Mouse (Mus musculus) heart, embryonic 10.5 days (tissue): ENCODE data around the gene Mfap1b. TPM values are rescaled to one million over a fixed set of nuclear protein-coding genes. Genes with fewer than 3 reads are reported as not detected.

Experiments
- DNase-seq: peaks from one replicate; pipeline ENCODE4 v3.0.0-alpha.2; 2017; ENCODE audit warnings: low spot score
- H3K27ac ChIP-seq: fragments of 300-500 bp; sonication (generic); 2 replicates; pipeline ENCODE4 v1.5.1; 2016; ENCODE audit warnings: mild to moderate bottlenecking
- H3K27me3 ChIP-seq: fragments of 300-500 bp; sonication (generic); 2 replicates; pipeline ENCODE4 v1.6.1; 2016; ENCODE audit warnings: mild to moderate bottlenecking; ENCODE audit not compliant: poor library complexity, insufficient read depth, severe bottlenecking
- H3K36me3 ChIP-seq: fragments of 300-500 bp; sonication (generic); 2 replicates; pipeline ENCODE4 v1.6.1; 2016; ENCODE audit warnings: mild to moderate bottlenecking, moderate library complexity
- H3K4me1 ChIP-seq: fragments of 300-500 bp; sonication (generic); 2 replicates; pipeline ENCODE4 v1.6.1; 2016; ENCODE audit warnings: mild to moderate bottlenecking
- H3K4me3 ChIP-seq: fragments of 300-500 bp; sonication (generic); 2 replicates; pipeline ENCODE4 v1.5.1; 2016; ENCODE audit warnings: mild to moderate bottlenecking, moderate library complexity
- H3K9me3 ChIP-seq: fragments of 300-500 bp; sonication (generic); 2 replicates; pipeline ENCODE4 v1.6.1; 2016; ENCODE audit warnings: mild to moderate bottlenecking, moderate library complexity
- WGBS: fragments of 180-500 bp; shearing (Covaris S2); methylation state at CpG from one replicate; pipeline ENCODE4 v1.1.7; 2016; 5-methylcytosine and 5-hydroxymethylcytosine counted together
- polyA plus RNA-seq: library from polyadenylated mRNA; unstranded; fragments of >200 nt; fragmentation: Nextera tagmentation; extraction: Ambion mirVana; gene quantifications from 2 replicates; pipeline ENCODE4 v1.2.1, GENCODE M21; 2016

The Mfap1b gene
- polyA plus RNA-seq, 1 experiment from 2014 or later: 49.3 TPM

DNA sequence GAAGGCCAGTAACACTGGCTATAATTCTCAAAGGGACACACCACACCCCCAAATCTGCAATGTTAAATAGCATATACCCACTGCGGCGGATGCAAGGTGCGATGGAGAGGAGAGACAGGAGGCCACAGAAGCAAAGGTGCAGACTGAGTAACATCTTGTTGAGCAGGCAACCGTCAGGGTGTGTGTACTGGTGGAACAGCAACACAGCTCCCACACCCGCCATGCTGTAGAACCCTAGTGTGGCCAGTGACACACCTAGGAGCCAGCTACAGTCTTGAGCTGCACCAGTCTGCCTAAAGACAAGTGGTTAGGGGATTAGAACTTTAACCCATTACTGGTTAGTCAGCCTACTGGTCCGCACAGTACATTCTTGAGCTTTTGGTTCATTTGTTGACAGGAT lies 19.9 kb downstream of the Mfap1b start:
- no peaks in the 10 kb centered on the region for H3K9me3 ChIP-seq
- H3K36me3 ChIP-seq: peaks cover 43% of the 10 kb centered on the region
- 83% methylated on average over 6 of the region's 6 CpGs for WGBS
- peak overlapping the region; percentile 6; the same call in 1 of the 2 replicates for H3K27ac ChIP-seq
- H3K4me1 ChIP-seq: peaks cover 49% of the 10 kb centered on the region
- H3K27me3 ChIP-seq: no peaks in the 10 kb centered on the region
- no peak overlapping the region for H3K4me3 ChIP-seq
- no peak for DNase-seq

DNA sequence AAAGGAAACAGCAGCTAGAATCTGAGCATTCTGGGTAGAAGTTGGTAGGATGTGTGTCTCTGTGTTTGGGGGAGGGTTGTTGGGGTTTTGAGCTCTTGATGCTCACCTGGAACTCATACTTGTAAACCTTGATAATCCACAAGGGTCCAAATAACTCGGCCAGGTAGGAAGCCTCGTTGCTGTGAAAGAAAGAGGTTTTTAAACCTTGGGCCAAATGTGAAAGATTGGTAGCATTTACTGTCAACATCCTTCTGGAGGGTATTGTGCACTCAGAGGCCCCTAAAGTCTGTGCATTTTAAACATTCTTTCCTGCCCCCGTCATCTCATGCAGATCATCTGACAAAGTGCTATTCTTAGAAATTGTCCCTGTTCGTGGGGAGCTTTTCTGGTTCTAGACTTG lies 20.9 kb downstream of the Mfap1b start, which contains the start of gene Hypk:
Hypk (plus strand) TSS at position 301 of the 400 bp plus-strand sequence.
- WGBS: 62% methylated on average over 4 of the region's 4 CpGs
- DNase-seq: no peak
- Histone ChIP-seq H3K27me3 (no peaks in the 10 kb centered on the region), H3K36me3 (peaks cover 36% of the 10 kb centered on the region), H3K4me3 (peak within 1 kb of the TSS; percentile 22; the same call in 1 of the 2 replicates), H3K27ac (peak within 1 kb of the TSS; percentile 49), H3K9me3 (no peaks in the 10 kb centered on the region), H3K4me1 (peaks cover 51% of the 10 kb centered on the region)

DNA sequence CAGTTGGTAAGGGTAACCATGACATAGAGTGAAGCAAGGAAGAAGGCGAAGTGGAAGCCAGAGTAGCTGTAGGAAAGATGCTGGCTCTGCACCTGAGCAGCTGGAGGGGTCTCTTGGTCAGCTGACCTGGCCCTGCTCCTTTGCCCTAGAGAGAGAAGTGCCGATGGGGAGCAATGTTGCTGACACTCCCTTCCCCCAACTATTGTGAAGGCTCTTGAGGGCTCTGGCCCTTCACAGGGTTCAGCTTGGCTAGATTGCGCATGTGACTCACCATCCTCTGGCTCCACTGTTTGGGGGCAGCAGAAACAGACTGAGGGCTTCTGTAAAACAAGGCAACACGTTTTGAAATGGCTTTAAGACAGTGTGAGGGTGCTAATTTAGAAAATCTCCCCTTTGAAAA lies 21.5 kb downstream of the Mfap1b start:
- peak overlapping the region; percentile 49; the same call in 1 of the 2 replicates for H3K27ac ChIP-seq
- H3K36me3 ChIP-seq: peaks cover 34% of the 10 kb centered on the region
- H3K9me3 ChIP-seq: no peaks in the 10 kb centered on the region
- 0 out of 2 replicates have a peak overlapping the region, but pooled peaks have one; percentile 22 for H3K4me3 ChIP-seq
- 68% methylated on average over 4 of the region's 4 CpGs for WGBS
- no peaks in the 10 kb centered on the region for H3K27me3 ChIP-seq
- H3K4me1 ChIP-seq: peaks cover 50% of the 10 kb centered on the region
- DNase-seq: no peak

DNA sequence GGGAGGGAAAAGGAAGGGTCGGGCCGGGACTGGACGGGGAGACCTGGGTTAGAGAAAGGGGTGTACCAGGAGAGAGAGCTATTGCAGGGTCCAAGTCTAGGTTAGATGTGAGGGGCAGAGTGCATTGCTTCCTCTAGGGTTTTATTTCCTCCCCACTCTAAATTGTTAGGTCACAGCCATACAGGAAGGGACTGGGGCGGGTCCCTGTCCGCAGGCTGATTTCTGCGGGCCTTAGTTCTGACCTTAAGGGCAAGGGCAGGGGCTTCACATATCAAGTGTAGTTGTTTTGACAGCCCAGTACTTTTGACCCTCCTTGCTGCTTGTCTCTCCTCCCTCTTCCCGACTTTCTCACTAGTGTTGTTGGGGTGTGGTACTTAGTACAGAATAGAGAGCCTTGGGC lies 23.8 kb downstream of the Mfap1b start:
- 0% methylated on average over 7 of the region's 7 CpGs for WGBS
- peak overlapping the region; percentile 98 for H3K4me3 ChIP-seq
- peak overlapping the region; percentile 99 for H3K27ac ChIP-seq
- H3K36me3 ChIP-seq: peaks cover 34% of the 10 kb centered on the region
- no peaks in the 10 kb centered on the region for H3K27me3 ChIP-seq
- H3K4me1 ChIP-seq: peaks cover 41% of the 10 kb centered on the region
- DNase-seq: peak; percentile 77
- no peaks in the 10 kb centered on the region for H3K9me3 ChIP-seq

DNA sequence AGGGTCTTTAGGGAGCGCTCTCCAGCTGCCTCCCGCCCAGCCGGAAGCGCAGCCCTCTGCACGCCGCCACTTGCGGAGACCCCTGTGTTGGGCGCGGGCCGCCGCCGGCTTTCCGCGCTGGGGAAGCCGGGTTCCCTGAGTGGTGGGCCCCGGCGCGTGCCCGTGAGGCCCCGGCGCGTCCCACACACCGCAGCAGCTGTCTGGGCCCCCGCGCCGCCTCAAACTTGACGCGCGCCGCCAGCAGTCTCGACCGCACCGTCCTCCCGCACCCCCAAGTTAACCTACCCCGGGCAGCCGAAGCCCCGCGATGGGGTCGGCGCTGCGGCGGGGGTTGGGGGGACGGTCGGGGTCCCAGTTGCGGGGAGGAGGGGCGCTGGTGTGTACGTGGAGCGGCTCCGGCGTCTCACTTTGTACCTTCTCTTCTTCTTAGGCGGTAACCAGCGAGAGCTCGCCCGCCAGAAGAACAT lies 24.3 kb downstream of the Mfap1b start:
- Histone ChIP-seq H3K27me3 (no peaks in the 10 kb centered on the region), H3K36me3 (peaks cover 34% of the 10 kb centered on the region), H3K4me1 (peaks cover 41% of the 10 kb centered on the region), H3K9me3 (no peaks in the 10 kb centered on the region), H3K4me3 (peak overlapping the region; percentile 98), H3K27ac (peak overlapping the region; percentile 99)
- WGBS: under 1% methylated on average over 54 of the region's 54 CpGs
- DNase-seq: peak; percentile 84

DNA sequence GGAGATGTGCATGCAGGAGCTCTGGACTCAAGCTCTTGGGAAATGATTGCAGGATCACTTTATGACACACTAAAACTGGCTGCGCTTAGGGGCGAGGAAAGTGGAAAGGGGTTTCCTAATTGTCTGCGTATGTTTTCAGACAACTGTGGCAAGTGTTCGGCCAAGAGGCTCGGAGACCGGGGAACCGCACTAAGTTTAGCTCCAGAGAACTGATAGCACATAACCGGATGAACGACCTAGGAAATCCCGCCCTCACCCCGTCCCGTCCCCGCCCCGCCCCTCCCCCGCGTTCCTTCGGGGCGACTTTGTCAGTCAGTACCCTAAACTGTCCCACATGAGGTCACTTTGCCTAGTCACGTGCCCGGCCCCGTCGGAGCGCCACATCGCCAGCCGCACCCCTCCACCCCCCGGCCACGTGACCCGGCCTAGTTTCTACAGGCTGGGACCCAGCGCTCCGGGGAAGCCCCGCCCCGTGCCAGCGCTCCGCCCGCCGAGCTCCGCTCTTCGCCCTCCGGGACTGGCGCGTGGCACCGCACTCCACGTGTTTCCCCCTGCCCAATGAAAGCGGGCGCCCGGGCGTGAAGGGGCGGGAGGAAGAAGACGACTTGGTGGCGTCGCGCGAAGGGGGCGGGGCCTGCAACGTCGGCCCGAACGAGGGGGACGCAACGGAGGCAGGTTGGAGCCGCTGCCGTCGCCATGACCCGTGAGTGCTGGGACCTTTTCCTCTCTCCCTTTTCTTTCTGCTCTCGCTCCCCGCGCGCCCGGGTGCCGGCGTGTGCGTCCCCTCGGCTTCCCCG lies 24.9 kb downstream of the Mfap1b start, which contains the start of gene Serf2:
Serf2 (plus strand) TSS at position 457 of the 797 bp plus-strand sequence.
- Histone ChIP-seq H3K27ac (peak within 1 kb of the TSS; percentile 99), H3K9me3 (no peaks in the 10 kb centered on the region), H3K27me3 (no peaks in the 10 kb centered on the region), H3K4me1 (peaks cover 40% of the 10 kb centered on the region), H3K36me3 (peaks cover 31% of the 10 kb centered on the region), H3K4me3 (peak within 1 kb of the TSS; percentile 98)
- under 1% methylated on average over 70 of the region's 74 CpGs for WGBS
- DNase-seq: peak; percentile 100

DNA sequence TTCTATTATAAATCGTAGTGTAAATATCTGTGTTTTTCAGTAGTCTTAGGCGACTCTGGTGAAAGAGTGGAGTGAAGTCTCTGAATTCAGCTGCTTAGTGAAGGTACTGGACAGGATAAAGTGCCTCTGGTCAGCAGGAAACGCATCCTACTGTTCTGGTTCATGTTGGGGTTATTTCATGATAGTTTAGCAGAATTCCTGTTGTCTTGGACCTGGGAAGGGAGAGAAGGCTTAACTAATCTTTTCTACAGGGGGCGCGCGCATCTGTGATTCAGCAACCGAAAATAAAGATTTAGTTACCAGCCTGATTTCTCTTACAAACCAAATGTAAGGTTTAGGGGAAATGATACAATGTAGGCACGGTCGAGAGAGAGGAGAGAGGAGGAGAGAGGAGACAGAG lies 25.7 kb downstream of the Mfap1b start:
- no peaks in the 10 kb centered on the region for H3K9me3 ChIP-seq
- peak; percentile 74 for DNase-seq
- WGBS: 17% methylated on average over 9 of the region's 9 CpGs
- peaks cover 34% of the 10 kb centered on the region for H3K4me1 ChIP-seq
- H3K27me3 ChIP-seq: no peaks in the 10 kb centered on the region
- peaks cover 23% of the 10 kb centered on the region for H3K36me3 ChIP-seq
- peak overlapping the region; percentile 99 for H3K27ac ChIP-seq
- peak overlapping the region; percentile 98 for H3K4me3 ChIP-seq

DNA sequence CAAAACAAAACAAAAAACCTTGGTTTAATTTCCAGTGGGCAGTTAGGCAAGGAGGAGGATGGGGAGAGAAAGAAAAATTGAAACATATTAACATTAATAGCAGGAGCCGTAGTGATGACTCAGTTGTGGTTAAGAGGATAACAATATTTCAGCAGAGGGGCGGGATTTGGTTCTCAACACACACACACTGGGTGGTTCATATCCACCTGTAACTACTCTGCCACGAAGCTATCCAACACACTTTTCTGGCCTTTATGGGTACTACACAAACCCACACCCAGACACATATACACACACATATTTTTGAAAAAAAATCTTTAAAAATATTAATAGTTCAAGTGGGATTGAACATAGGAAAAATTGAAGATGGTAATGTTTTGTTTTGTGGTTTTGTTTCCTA lies 26.9 kb downstream of the Mfap1b start:
- 85% methylated on average over 3 of the region's 3 CpGs for WGBS
- Histone ChIP-seq H3K36me3 (peaks cover 11% of the 10 kb centered on the region; the same call in 1 of the 2 replicates), H3K4me3 (no peak overlapping the region), H3K9me3 (no peaks in the 10 kb centered on the region), H3K27me3 (peaks cover 5% of the 10 kb centered on the region; the same call in 1 of the 2 replicates), H3K4me1 (peaks cover 34% of the 10 kb centered on the region), H3K27ac (no peak overlapping the region)
- peak; percentile 7 for DNase-seq

DNA sequence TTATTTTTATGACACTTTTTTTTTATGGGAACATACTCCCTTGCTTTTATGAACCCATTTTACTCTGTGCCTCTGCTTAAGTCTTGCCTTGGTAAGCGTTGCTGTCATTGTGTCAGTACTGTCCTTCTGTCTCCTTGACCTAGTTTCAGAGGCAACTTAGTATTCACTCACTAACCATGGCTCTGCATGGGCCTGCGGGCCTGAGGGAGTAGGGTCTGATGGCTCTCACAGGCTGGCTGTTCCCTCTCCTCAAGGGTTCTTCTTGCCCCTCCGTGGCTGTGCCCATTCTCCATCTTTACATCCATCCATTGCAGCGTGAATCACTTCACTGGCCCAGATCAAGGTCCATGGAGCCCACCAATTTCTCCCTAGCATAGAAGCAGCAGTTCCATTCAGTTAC lies 27.4 kb downstream of the Mfap1b start:
- H3K4me1 ChIP-seq: peaks cover 37% of the 10 kb centered on the region
- H3K27ac ChIP-seq: no peak overlapping the region
- H3K4me3 ChIP-seq: no peak overlapping the region
- H3K36me3 ChIP-seq: peaks cover 10% of the 10 kb centered on the region; the same call in 1 of the 2 replicates
- no peaks in the 10 kb centered on the region for H3K9me3 ChIP-seq
- 70% methylated on average over 4 of the region's 4 CpGs for WGBS
- H3K27me3 ChIP-seq: peaks cover 10% of the 10 kb centered on the region
- DNase-seq: peak; percentile 57

DNA sequence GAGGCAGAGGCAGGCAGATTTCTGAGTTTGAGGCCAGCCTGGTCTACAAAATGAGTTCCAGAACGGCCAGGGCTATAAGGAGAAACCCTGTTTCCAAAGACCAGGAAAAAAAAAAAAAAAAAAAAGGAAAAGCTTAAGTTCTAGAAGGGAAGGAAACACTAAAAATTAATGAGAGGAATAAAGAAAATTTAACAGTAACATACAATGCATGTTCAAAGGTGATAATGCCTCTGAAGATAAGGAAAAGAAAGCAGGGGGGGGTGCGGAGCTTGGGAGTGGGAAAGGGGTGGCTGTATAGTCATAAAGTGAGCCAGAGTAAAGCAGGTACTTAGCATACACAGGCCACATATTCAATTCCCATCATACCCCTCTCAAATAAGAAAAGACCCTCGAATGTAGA lies 28.8 kb downstream of the Mfap1b start:
- WGBS: 75% methylated on average over 3 of the region's 3 CpGs

DNA sequence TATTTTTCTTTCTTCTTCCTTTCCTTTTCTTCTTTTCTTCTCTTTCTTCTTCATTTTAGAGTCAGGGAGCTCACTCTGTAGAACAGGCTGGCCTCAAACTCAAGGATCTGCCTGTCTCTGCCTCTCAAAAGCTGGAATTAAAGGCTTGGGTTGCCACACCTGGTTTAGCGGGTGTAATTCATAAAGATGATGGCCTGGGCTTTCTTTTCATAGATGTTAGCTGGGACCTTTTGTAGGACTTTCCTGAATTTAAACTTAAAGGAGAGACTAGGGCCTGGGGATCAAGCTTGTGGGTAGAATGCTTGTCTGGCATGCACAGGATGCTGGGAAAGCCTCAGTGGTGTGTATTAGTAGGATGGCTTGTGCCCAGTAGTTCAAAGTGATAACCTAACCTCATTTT lies 29.7 kb downstream of the Mfap1b start, which contains the start of gene Ell3:
Ell3 (minus strand) TSS at position 101 of the 400 bp plus-strand sequence.
- peaks cover 4% of the 10 kb centered on the region for H3K36me3 ChIP-seq
- 84% methylated on average over 1 of the region's 1 CpGs for WGBS
- peak within 1 kb of the TSS; percentile 70; the same call in 1 of the 2 replicates for H3K4me3 ChIP-seq
- peaks cover 15% of the 10 kb centered on the region for H3K27me3 ChIP-seq
- H3K4me1 ChIP-seq: peaks cover 27% of the 10 kb centered on the region
- H3K9me3 ChIP-seq: no peaks in the 10 kb centered on the region
- DNase-seq: peak; percentile 1
- H3K27ac ChIP-seq: no peak within 1 kb of the TSS

More for the DNA sequence above, 28.8 kb downstream of the Mfap1b start:
- H3K9me3 ChIP-seq: no peaks in the 10 kb centered on the region
- H3K27me3 ChIP-seq: peaks cover 15% of the 10 kb centered on the region
- no peak overlapping the region for H3K4me3 ChIP-seq
- no peak overlapping the region for H3K27ac ChIP-seq
- peak; percentile 17 for DNase-seq
- no peaks in the 10 kb centered on the region for H3K36me3 ChIP-seq
- H3K4me1 ChIP-seq: peaks cover 27% of the 10 kb centered on the region

DNA sequence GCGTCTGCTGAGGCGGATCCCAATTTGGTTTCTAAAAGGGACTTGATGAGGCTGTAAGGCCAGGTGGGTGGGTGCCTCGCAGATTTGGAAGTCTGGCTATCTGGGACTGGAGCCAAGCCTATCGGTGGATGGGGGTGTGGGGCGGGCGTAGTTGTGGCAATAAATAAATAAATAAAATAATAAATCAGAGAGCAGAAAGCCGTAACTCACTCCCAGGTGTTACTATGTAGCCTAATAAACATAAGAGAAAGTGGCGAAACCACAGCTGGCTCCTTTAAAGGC lies 30.9 kb downstream of the Mfap1b start:
- WGBS: 24% methylated on average over 8 of the region's 8 CpGs
- H3K27me3 ChIP-seq: peaks cover 15% of the 10 kb centered on the region
- H3K4me1 ChIP-seq: peaks cover 25% of the 10 kb centered on the region
- peak overlapping the region; percentile 70 for H3K4me3 ChIP-seq
- peaks cover 15% of the 10 kb centered on the region for H3K36me3 ChIP-seq
- no peaks in the 10 kb centered on the region for H3K9me3 ChIP-seq
- no peak for DNase-seq
- no peak overlapping the region for H3K27ac ChIP-seq
